Mouse (Mus musculus): ENCODE measurements around the gene Ubqlnl. TPM values are rescaled to one million over a fixed set of nuclear protein-coding genes. Genes with fewer than 3 reads are reported as not detected.

The Ubqlnl gene
- not detected in 2 replicates for polyA plus RNA-seq (2016; fragmentation: Nextera tagmentation; extraction: Ambion mirVana)

- Histone ChIP-seq H3K27ac (no peak within 1 kb of the TSS), H3K9me3 (no peaks in the 10 kb centered on the region), H3K4me1 (no peaks in the 10 kb centered on the region), H3K4me3 (no peak within 1 kb of the TSS), H3K27me3 (ENCODE audit: poor library complexity, severe bottlenecking) (no peaks in the 10 kb centered on the region), H3K36me3 (replicated peaks) (no peaks in the 10 kb centered on the region)
- no peak for DNase-seq (ENCODE audit: extremely low spot score, low spot score)
- 85% methylated on average over 2 of the region's 2 CpGs for WGBS
Measured at GRCm38 (mm10) chr7:104150456-104150855, at the start of gene Ubqlnl. Ubqlnl (minus strand) TSS chr7:104150556.

GRCm38 (mm10) chr7:104199822-104200221, 49.5 kb upstream of the Ubqlnl start:
- Histone ChIP-seq H3K36me3 (replicated peaks) (no peaks in the 10 kb centered on the region), H3K9me3 (no peaks in the 10 kb centered on the region), H3K4me3 (no peak overlapping the region), H3K4me1 (no peaks in the 10 kb centered on the region), H3K27ac (no peak overlapping the region), H3K27me3 (ENCODE audit: poor library complexity, severe bottlenecking) (no peaks in the 10 kb centered on the region)
- 8% methylated on average over 5 of the region's 5 CpGs for WGBS
- DNase-seq (ENCODE audit: extremely low spot score, low spot score): peak; percentile 51

GRCm38 (mm10) chr7:104195885-104196284, 45.5 kb upstream of the Ubqlnl start, which contains the start of gene Olfr649:
Olfr649 (minus strand) TSS chr7:104195985.
- 86% methylated on average over 6 of the region's 6 CpGs for WGBS
- H3K27ac ChIP-seq: no peak within 1 kb of the TSS
- no peak for DNase-seq (ENCODE audit: extremely low spot score, low spot score)
- no peaks in the 10 kb centered on the region for H3K27me3 ChIP-seq (ENCODE audit: poor library complexity, severe bottlenecking)
- no peak within 1 kb of the TSS for H3K4me3 ChIP-seq
- H3K4me1 ChIP-seq: no peaks in the 10 kb centered on the region
- no peaks in the 10 kb centered on the region for H3K36me3 ChIP-seq (replicated peaks)
- H3K9me3 ChIP-seq: no peaks in the 10 kb centered on the region

GRCm38 (mm10) chr7:104191275-104191674, 40.9 kb upstream of the Ubqlnl start:
- no peak for DNase-seq (ENCODE audit: extremely low spot score, low spot score)
- no peaks in the 10 kb centered on the region for H3K27me3 ChIP-seq (ENCODE audit: poor library complexity, severe bottlenecking)
- 60% methylated on average over 9 of the region's 9 CpGs for WGBS
- H3K9me3 ChIP-seq: no peaks in the 10 kb centered on the region
- no peaks in the 10 kb centered on the region for H3K4me1 ChIP-seq
- H3K4me3 ChIP-seq: no peak overlapping the region
- no peak overlapping the region for H3K27ac ChIP-seq
- no peaks in the 10 kb centered on the region for H3K36me3 ChIP-seq (replicated peaks)

- no peak for DNase-seq (ENCODE audit: extremely low spot score, low spot score)
- no peaks in the 10 kb centered on the region for H3K27me3 ChIP-seq (ENCODE audit: poor library complexity, severe bottlenecking)
- H3K4me3 ChIP-seq: no peak within 1 kb of the TSS
- no peaks in the 10 kb centered on the region for H3K36me3 ChIP-seq (replicated peaks)
- H3K27ac ChIP-seq: no peak within 1 kb of the TSS
- H3K9me3 ChIP-seq: no peaks in the 10 kb centered on the region
- no peaks in the 10 kb centered on the region for H3K4me1 ChIP-seq
- WGBS: 94% methylated on average over 2 of the region's 2 CpGs
Measured at GRCm38 (mm10) chr7:104183292-104183691, 32.9 kb upstream of the Ubqlnl start, which contains the start of gene Olfr648. Olfr648 (minus strand) TSS chr7:104183392.

GRCm38 (mm10) chr7:104179074-104179473, 28.7 kb upstream of the Ubqlnl start:
- no peak overlapping the region for H3K27ac ChIP-seq
- H3K36me3 ChIP-seq (replicated peaks): no peaks in the 10 kb centered on the region
- no peak overlapping the region for H3K4me3 ChIP-seq
- H3K27me3 ChIP-seq (ENCODE audit: poor library complexity, severe bottlenecking): no peaks in the 10 kb centered on the region
- 98% methylated on average over 1 of the region's 1 CpGs for WGBS
- no peaks in the 10 kb centered on the region for H3K4me1 ChIP-seq
- no peaks in the 10 kb centered on the region for H3K9me3 ChIP-seq
- no peak for DNase-seq (ENCODE audit: extremely low spot score, low spot score)

- DNase-seq (ENCODE audit: extremely low spot score, low spot score): no peak
- Histone ChIP-seq H3K9me3 (no peaks in the 10 kb centered on the region), H3K36me3 (replicated peaks) (no peaks in the 10 kb centered on the region), H3K27me3 (ENCODE audit: poor library complexity, severe bottlenecking) (no peaks in the 10 kb centered on the region), H3K4me1 (no peaks in the 10 kb centered on the region), H3K4me3 (no peak overlapping the region), H3K27ac (no peak overlapping the region)
- WGBS: 76% methylated on average over 5 of the region's 5 CpGs
Measured at GRCm38 (mm10) chr7:104178422-104179054, 28.2 kb upstream of the Ubqlnl start.

GRCm38 (mm10) chr7:104175085-104175484, 24.7 kb upstream of the Ubqlnl start:
- H3K27ac ChIP-seq: no peak overlapping the region
- H3K36me3 ChIP-seq (replicated peaks): no peaks in the 10 kb centered on the region
- WGBS: 38% methylated on average over 1 of the region's 1 CpGs
- no peaks in the 10 kb centered on the region for H3K27me3 ChIP-seq (ENCODE audit: poor library complexity, severe bottlenecking)
- DNase-seq (ENCODE audit: extremely low spot score, low spot score): no peak
- no peaks in the 10 kb centered on the region for H3K9me3 ChIP-seq
- no peaks in the 10 kb centered on the region for H3K4me1 ChIP-seq
- H3K4me3 ChIP-seq: no peak overlapping the region

- Histone ChIP-seq H3K27ac (no peak overlapping the region), H3K36me3 (replicated peaks) (no peaks in the 10 kb centered on the region), H3K4me1 (no peaks in the 10 kb centered on the region), H3K27me3 (ENCODE audit: poor library complexity, severe bottlenecking) (no peaks in the 10 kb centered on the region), H3K9me3 (no peaks in the 10 kb centered on the region), H3K4me3 (no peak overlapping the region)
- DNase-seq (ENCODE audit: extremely low spot score, low spot score): no peak
- WGBS: 88% methylated on average over 6 of the region's 6 CpGs
Measured at GRCm38 (mm10) chr7:104169634-104170204, 19.4 kb upstream of the Ubqlnl start.

GRCm38 (mm10) chr7:104167105-104167504, 16.7 kb upstream of the Ubqlnl start:
- H3K27me3 ChIP-seq (ENCODE audit: poor library complexity, severe bottlenecking): no peaks in the 10 kb centered on the region
- H3K4me1 ChIP-seq: no peaks in the 10 kb centered on the region
- no peak for DNase-seq (ENCODE audit: extremely low spot score, low spot score)
- H3K9me3 ChIP-seq: no peaks in the 10 kb centered on the region
- WGBS: 88% methylated on average over 6 of the region's 6 CpGs
- H3K36me3 ChIP-seq (replicated peaks): no peaks in the 10 kb centered on the region
- no peak overlapping the region for H3K4me3 ChIP-seq
- H3K27ac ChIP-seq: no peak overlapping the region

- Histone ChIP-seq H3K4me3 (no peak within 1 kb of the TSS), H3K27me3 (ENCODE audit: poor library complexity, severe bottlenecking) (no peaks in the 10 kb centered on the region), H3K36me3 (replicated peaks) (no peaks in the 10 kb centered on the region), H3K9me3 (no peaks in the 10 kb centered on the region), H3K4me1 (no peaks in the 10 kb centered on the region), H3K27ac (no peak within 1 kb of the TSS)
- 86% methylated on average over 3 of the region's 3 CpGs for WGBS
- no peak for DNase-seq (ENCODE audit: extremely low spot score, low spot score)
Measured at GRCm38 (mm10) chr7:104143179-104143578, 7.2 kb downstream of the Ubqlnl start, which contains the start of gene Ubqln3. Ubqln3 (minus strand) TSS chr7:104143279.

GRCm38 (mm10) chr7:104137305-104137704, 13.1 kb downstream of the Ubqlnl start, which contains the start of gene Olfr643:
Olfr643 (minus strand) TSS chr7:104137405.
- H3K4me1 ChIP-seq: no peaks in the 10 kb centered on the region
- H3K4me3 ChIP-seq: no peak within 1 kb of the TSS
- WGBS: 93% methylated on average over 5 of the region's 5 CpGs
- no peak for DNase-seq (ENCODE audit: extremely low spot score, low spot score)
- no peaks in the 10 kb centered on the region for H3K9me3 ChIP-seq
- H3K36me3 ChIP-seq (replicated peaks): no peaks in the 10 kb centered on the region
- no peak within 1 kb of the TSS for H3K27ac ChIP-seq
- H3K27me3 ChIP-seq (ENCODE audit: poor library complexity, severe bottlenecking): no peaks in the 10 kb centered on the region

- no peak for DNase-seq (ENCODE audit: extremely low spot score, low spot score)
- 96% methylated on average over 5 of the region's 5 CpGs for WGBS
- Histone ChIP-seq H3K4me1 (no peaks in the 10 kb centered on the region), H3K4me3 (no peak within 1 kb of the TSS), H3K9me3 (peaks cover 6% of the 10 kb centered on the region; the same call in 1 of the 2 replicates), H3K36me3 (replicated peaks) (no peaks in the 10 kb centered on the region), H3K27ac (no peak within 1 kb of the TSS), H3K27me3 (ENCODE audit: poor library complexity, severe bottlenecking) (no peaks in the 10 kb centered on the region)
Measured at GRCm38 (mm10) chr7:104129726-104130125, 20.6 kb downstream of the Ubqlnl start, which contains the start of gene Ubqln5. Ubqln5 (minus strand) TSS chr7:104129826.

All from forebrain, embryonic 10.5 days (tissue).